Mouse (Mus musculus): ENCODE data around the gene Dnah7c. TPM values are rescaled to one million over a fixed set of nuclear protein-coding genes. Genes with fewer than 3 reads are reported as not detected.
"Not testable (repeated sequence)": the region's sequence is repeated elsewhere in the genome, so short reads cannot be mapped to it uniquely, and the experiment has no call there.

Gene Dnah7c
- polyA plus RNA-seq, 1 experiment from 2014 or later, result 0.01 TPM

DNA sequence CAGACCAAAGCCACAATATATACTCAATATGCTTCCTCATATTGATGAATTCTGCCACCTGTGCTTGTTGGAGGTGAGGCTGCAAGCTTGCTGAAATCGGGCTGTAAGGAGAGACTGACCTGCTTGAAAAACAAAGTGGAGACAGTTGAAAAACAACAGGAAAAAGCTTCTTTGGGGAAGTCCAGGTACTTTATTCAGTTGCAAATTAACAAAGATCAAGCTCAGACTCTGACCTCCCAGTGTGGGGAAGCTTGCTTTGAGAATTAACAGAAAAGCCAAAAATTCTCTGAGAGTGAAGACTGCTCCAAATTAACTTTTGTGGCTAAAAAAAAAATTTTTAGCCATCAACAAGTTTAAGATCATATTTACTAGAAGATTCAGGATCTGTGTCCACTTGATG lies 194.9 kb downstream of the Dnah7c start:
- TF ChIP-seq CTCF (IDR thresholded peaks at IDR 0.05; ENCODE audit: low read depth) (no peak), EP300 (optimal IDR thresholded peaks at IDR 0.05) (no peak)

DNA sequence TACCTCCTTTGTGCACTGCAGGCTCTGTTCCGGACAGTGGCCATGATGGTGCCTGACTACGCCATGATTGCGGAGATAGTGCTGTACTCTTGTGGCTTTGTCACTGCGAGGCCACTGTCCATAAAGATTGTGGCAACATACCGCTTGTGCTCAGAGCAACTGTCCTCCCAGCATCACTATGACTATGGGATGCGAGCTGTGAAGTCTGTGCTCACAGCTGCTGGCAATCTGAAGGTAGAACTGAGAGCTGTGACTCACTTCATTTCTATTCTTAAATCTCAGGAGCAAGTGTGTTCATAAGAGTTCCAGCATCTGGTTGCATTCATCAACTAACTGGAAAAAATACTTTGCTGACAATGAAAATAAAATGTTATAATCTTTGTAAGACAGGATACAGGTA lies 200.5 kb downstream of the Dnah7c start:
- not testable (repeated sequence) for H3K36me3 ChIP-seq (ENCODE audit: control insufficient read depth, insufficient read depth, low read length); H3K27ac ChIP-seq (replicated peaks); H3K4me2 ChIP-seq (replicated peaks; ENCODE audit: low read depth); H3K27me3 ChIP-seq (ENCODE audit: control insufficient read depth, insufficient read depth, low read length); H3K4me3 ChIP-seq (ENCODE audit: low read depth, low read length); DNase-seq (ENCODE audit: low spot score); H3K9me3 ChIP-seq (ENCODE audit: control insufficient read depth, low read length); H3K4me1 ChIP-seq (replicated peaks; ENCODE audit: control insufficient read depth, insufficient read depth); ATAC-seq (ENCODE audit: low FRiP score, low TSS enrichment); H3K9ac ChIP-seq (ENCODE audit: low read length)
- whole genome bisulfite sequencing, result 89% methylated on average over 6 of the region's 6 CpGs

More for the DNA sequence above, 194.9 kb downstream of the Dnah7c start:
- 84% methylated on average over 1 of the region's 1 CpGs for WGBS
- Histone ChIP-seq H3K27ac (replicated peaks) (no peak overlapping the region), H3K4me2 (replicated peaks; ENCODE audit: low read depth) (no peak overlapping the region), H3K36me3 (ENCODE audit: control insufficient read depth, insufficient read depth, low read length) (no peaks in the 10 kb centered on the region), H3K9ac (ENCODE audit: low read length) (no peak overlapping the region), H3K4me3 (ENCODE audit: low read depth, low read length) (no peak overlapping the region), H3K9me3 (ENCODE audit: control insufficient read depth, low read length) (no peaks in the 10 kb centered on the region), H3K4me1 (replicated peaks; ENCODE audit: control insufficient read depth, insufficient read depth) (no peaks in the 10 kb centered on the region), H3K27me3 (ENCODE audit: control insufficient read depth, insufficient read depth, low read length) (no peaks in the 10 kb centered on the region)
- ATAC-seq (ENCODE audit: low FRiP score, low TSS enrichment) (no peak), DNase-seq (ENCODE audit: low spot score) (no peak)

DNA sequence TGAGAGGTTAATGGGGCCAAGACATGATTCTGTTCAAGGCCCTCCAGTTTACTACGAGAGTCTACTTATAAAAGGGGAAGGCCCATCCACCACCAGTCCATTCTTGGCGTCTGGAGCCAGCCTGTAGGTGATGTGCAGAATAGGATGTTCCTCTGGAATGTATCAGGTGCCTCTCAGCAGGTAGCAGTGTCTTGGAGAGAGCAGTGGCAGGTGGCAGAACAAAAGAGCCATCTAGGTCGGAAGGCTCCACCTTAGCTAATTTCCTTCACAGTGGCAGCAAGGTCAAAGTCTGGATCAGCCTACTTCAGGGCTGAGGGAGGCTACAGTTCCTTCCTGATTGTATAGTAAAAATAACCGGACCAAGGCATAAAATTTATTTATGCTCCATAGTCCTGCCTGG lies 224.4 kb downstream of the Dnah7c start:
- not testable (repeated sequence) for H3K4me2 ChIP-seq (replicated peaks; ENCODE audit: low read depth); DNase-seq (ENCODE audit: low spot score); ATAC-seq (ENCODE audit: low FRiP score, low TSS enrichment); H3K9me3 ChIP-seq (ENCODE audit: control insufficient read depth, low read length); H3K4me3 ChIP-seq (ENCODE audit: low read depth, low read length); H3K27ac ChIP-seq (replicated peaks); H3K4me1 ChIP-seq (replicated peaks; ENCODE audit: control insufficient read depth, insufficient read depth); H3K9ac ChIP-seq (ENCODE audit: low read length); H3K36me3 ChIP-seq (ENCODE audit: control insufficient read depth, insufficient read depth, low read length); H3K27me3 ChIP-seq (ENCODE audit: control insufficient read depth, insufficient read depth, low read length)
- 74% methylated on average over 4 of the region's 4 CpGs for WGBS

DNA sequence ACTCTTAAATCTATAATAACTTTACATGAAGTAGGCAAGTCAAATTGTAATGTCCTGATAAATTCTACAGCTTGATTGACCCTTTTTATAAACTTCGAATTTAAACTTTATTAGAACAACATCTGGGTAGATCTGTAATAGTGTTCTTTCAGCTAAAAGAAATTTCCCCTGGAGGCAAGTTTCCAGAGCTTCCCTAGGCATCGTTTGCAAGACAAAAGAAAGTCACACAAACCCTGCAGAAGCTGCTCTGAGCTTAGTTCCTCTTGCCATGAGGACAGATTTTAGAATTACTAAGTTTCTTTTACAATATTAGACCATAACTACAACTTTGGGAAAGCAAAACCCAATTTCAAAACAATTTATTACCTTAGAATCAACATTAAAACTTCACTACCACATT lies 227.3 kb downstream of the Dnah7c start:
- 54% methylated on average over 2 of the region's 2 CpGs for WGBS
- not testable (repeated sequence) for H3K4me1 ChIP-seq (replicated peaks; ENCODE audit: control insufficient read depth, insufficient read depth); DNase-seq (ENCODE audit: low spot score); H3K4me2 ChIP-seq (replicated peaks; ENCODE audit: low read depth); H3K9me3 ChIP-seq (ENCODE audit: control insufficient read depth, low read length); H3K9ac ChIP-seq (ENCODE audit: low read length); H3K27ac ChIP-seq (replicated peaks); H3K4me3 ChIP-seq (ENCODE audit: low read depth, low read length); ATAC-seq (ENCODE audit: low FRiP score, low TSS enrichment); H3K36me3 ChIP-seq (ENCODE audit: control insufficient read depth, insufficient read depth, low read length); H3K27me3 ChIP-seq (ENCODE audit: control insufficient read depth, insufficient read depth, low read length)

DNA sequence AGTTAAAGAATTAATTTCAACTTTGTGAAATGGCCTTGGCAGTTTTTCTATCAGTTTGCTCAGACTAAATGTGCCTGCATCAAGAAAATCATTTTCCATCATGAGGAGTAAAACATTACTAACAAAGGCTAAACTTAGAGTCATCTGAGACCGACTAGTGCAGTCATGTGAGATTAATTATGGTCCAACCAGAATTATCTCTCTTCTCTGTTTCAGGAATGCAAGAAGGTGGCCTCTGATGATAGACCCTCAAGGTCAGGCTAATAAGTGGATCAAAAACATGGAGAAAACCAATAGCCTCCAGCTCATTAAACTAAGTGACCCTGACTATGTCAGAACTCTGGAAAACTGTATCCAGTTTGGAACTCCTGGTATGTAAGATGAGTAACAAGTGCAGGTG lies 299.4 kb downstream of the Dnah7c start:
- not testable (repeated sequence) for H3K27me3 ChIP-seq (ENCODE audit: control insufficient read depth, insufficient read depth, low read length); H3K4me1 ChIP-seq (replicated peaks; ENCODE audit: control insufficient read depth, insufficient read depth); H3K4me3 ChIP-seq (ENCODE audit: low read depth, low read length); H3K27ac ChIP-seq (replicated peaks); H3K9me3 ChIP-seq (ENCODE audit: control insufficient read depth, low read length); H3K9ac ChIP-seq (ENCODE audit: low read length); H3K36me3 ChIP-seq (ENCODE audit: control insufficient read depth, insufficient read depth, low read length); DNase-seq (ENCODE audit: low spot score); H3K4me2 ChIP-seq (replicated peaks; ENCODE audit: low read depth); ATAC-seq (ENCODE audit: low FRiP score, low TSS enrichment)
- 39% methylated on average over 1 of the region's 1 CpGs for WGBS

DNA sequence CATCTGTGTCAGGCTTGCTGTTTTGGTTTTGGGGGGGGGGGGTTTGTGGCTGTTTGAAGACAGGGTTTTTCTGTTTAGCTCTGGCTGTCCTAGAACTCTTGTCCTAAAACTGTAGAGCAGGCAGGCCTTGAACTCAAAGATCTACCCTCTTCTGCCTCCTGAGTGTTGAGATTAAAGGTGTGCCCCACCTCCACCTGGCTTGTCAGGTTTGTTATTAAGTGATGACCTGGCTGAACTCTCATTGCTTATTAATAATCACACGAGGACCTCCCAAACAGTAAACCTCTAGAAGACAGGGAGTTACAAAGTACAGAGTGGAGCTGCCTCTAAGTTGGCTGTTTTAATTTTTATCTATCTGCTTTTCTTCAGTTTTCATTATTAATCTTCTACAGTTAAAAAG lies 299.9 kb downstream of the Dnah7c start:
- Histone ChIP-seq H3K36me3 (ENCODE audit: control insufficient read depth, insufficient read depth, low read length) (no peaks in the 10 kb centered on the region), H3K27me3 (ENCODE audit: control insufficient read depth, insufficient read depth, low read length) (no peaks in the 10 kb centered on the region), H3K27ac (replicated peaks) (no peak overlapping the region), H3K4me2 (replicated peaks; ENCODE audit: low read depth) (no peak overlapping the region), H3K4me1 (replicated peaks; ENCODE audit: control insufficient read depth, insufficient read depth) (no peaks in the 10 kb centered on the region), H3K4me3 (ENCODE audit: low read depth, low read length) (no peak overlapping the region), H3K9ac (ENCODE audit: low read length) (no peak overlapping the region), H3K9me3 (ENCODE audit: control insufficient read depth, low read length) (no peaks in the 10 kb centered on the region)
- TF ChIP-seq CTCF (IDR thresholded peaks at IDR 0.05; ENCODE audit: low read depth) (no peak), EP300 (optimal IDR thresholded peaks at IDR 0.05) (no peak)
- 39% methylated on average over 1 of the region's 1 CpGs for WGBS
- ATAC-seq (ENCODE audit: low FRiP score, low TSS enrichment), result no peak
- no peak for DNase-seq (ENCODE audit: low spot score)

DNA sequence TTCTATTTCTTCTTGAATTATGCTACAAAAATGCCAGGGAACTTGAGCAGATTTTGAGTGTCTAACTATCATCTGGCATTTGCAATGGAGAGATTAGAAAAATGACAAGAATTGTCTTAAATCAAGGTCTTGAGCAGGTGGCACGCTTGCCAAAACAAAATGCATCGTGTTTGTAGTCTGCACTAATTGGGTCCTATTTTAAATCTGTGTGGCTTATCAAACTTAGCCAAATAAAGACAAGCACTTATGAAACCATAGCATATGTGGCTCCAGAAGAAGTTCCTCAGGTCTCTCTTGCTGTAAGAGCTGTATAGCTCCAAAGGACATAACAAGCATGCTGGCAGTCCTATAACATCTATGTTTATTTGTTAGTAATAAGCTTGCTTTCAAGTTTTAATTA lies 300.3 kb downstream of the Dnah7c start:
- ATAC-seq (ENCODE audit: low FRiP score, low TSS enrichment); H3K9me3 ChIP-seq (ENCODE audit: control insufficient read depth, low read length); H3K4me3 ChIP-seq (ENCODE audit: low read depth, low read length); H3K9ac ChIP-seq (ENCODE audit: low read length); H3K27ac ChIP-seq (replicated peaks); H3K36me3 ChIP-seq (ENCODE audit: control insufficient read depth, insufficient read depth, low read length); H3K4me2 ChIP-seq (replicated peaks; ENCODE audit: low read depth); DNase-seq (ENCODE audit: low spot score); H3K27me3 ChIP-seq (ENCODE audit: control insufficient read depth, insufficient read depth, low read length); H3K4me1 ChIP-seq (replicated peaks; ENCODE audit: control insufficient read depth, insufficient read depth): not testable (repeated sequence)
- 81% methylated on average over 2 of the region's 2 CpGs for WGBS

DNA sequence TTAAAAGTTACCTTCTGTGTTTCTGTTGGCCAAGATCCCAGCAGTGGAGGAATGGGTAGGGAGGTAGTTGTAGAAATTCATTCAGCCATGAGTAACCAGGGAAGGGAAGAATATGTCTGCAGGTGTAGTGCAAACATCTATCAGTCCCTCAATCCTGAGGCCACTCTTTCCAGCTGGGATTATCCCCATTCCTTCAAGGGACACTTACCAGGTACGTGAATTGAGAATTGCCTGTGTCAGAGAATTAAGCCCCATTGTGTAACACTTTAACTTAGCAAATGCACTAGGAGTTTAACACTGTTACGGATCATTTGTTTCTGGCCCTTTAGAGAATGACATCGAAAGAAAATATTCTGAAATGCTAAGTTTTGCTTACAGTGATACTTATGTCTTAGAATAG lies 304.3 kb downstream of the Dnah7c start:
- not testable (repeated sequence) for H3K27me3 ChIP-seq (ENCODE audit: control insufficient read depth, insufficient read depth, low read length); H3K9ac ChIP-seq (ENCODE audit: low read length); H3K27ac ChIP-seq (replicated peaks); H3K4me1 ChIP-seq (replicated peaks; ENCODE audit: control insufficient read depth, insufficient read depth); H3K4me2 ChIP-seq (replicated peaks; ENCODE audit: low read depth); H3K36me3 ChIP-seq (ENCODE audit: control insufficient read depth, insufficient read depth, low read length); H3K4me3 ChIP-seq (ENCODE audit: low read depth, low read length); ATAC-seq (ENCODE audit: low FRiP score, low TSS enrichment); DNase-seq (ENCODE audit: low spot score); H3K9me3 ChIP-seq (ENCODE audit: control insufficient read depth, low read length)
- WGBS, result 83% methylated on average over 3 of the region's 3 CpGs

DNA sequence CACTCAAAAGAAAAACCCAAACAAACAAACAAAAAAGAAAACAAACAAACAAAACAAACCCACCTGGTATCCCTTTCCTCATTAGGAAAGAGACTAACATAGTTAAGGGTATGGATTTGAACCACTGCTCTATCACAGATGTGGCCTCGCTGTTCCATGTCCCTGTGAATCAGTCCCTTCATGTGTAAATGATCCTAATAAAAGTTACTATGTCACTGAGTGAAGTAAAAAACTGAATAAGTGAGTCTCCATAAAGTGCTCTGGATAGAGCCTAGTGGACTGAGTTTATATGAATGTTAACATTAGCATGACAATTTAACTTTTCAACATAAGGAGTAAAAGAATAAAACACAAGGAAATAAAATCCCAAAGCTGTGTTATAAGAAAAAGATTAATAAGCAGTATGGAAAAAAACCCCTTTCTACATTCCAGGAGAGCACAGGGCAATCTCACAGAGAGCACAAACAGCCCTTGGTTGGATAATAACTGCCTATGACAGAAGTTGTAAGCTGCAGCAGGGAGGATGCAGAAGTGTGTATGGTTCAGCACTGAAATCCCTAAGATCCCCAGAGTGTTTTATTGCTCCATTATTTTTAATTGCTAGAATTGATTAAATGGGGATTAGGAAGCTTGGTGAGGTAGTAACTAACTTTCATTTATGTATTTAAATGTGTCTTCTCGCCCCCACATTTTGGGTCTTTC lies 308.2 kb downstream of the Dnah7c start:
- not testable (repeated sequence) for H3K4me2 ChIP-seq (replicated peaks; ENCODE audit: low read depth); H3K4me3 ChIP-seq (ENCODE audit: low read depth, low read length); H3K9ac ChIP-seq (ENCODE audit: low read length); H3K9me3 ChIP-seq (ENCODE audit: control insufficient read depth, low read length); H3K27me3 ChIP-seq (ENCODE audit: control insufficient read depth, insufficient read depth, low read length); H3K36me3 ChIP-seq (ENCODE audit: control insufficient read depth, insufficient read depth, low read length); H3K4me1 ChIP-seq (replicated peaks; ENCODE audit: control insufficient read depth, insufficient read depth); DNase-seq (ENCODE audit: low spot score); ATAC-seq (ENCODE audit: low FRiP score, low TSS enrichment); H3K27ac ChIP-seq (replicated peaks)
- WGBS, result 72% methylated on average over 2 of the region's 2 CpGs
